Mouse (Mus musculus): Measurements from ENCODE around the gene Edf1.

- TF ChIP-seq CTCF (IDR thresholded peaks at IDR 0.05; ENCODE audit: low read depth, low read length) (no peak), GATA1 (IDR thresholded peaks at IDR 0.05; ENCODE audit: borderline replicate concordance, low read length) (no peak), TAL1 (conservative IDR thresholded peaks at IDR 0.05; ENCODE audit: low read depth, low read length) (no peak), GATA2 (IDR thresholded peaks at IDR 0.05; ENCODE audit: borderline replicate concordance, low read depth, low read length) (no peak)
Measured at GRCm38 (mm10) chr2:25584856-25585255, 27.2 kb downstream of the Edf1 start.
